27 mouse cellular contexts compared by ENCODE assay signal in genomic region chr13:49053333-49053732, GRCm38 (mm10).
DNase-seq lines count a peak whose midpoint lies in the region; ATAC-seq and TF ChIP-seq lines count a peak whose summit lies in the region.
"Had no signal": no experiment of that assay in that cellular context is flagged by ENCODE, and none has a peak within 500 bp of the region (broad histone marks: within the 10 kb centered on the region; RNA-seq: fewer than 3 reads in every experiment).

No protein-coding gene starts in this region.

- H3K4me2 ChIP-seq in heart, embryonic 16.5 days (ENCODE audit: low read depth, low read length) = no peak overlapping the region
- H3K4me2 ChIP-seq in kidney, embryonic 14.5 days (replicated peaks; ENCODE audit: low read depth, low read length) = no peak overlapping the region
- H3K4me2 ChIP-seq: heart, embryonic 15.5 days; limb, embryonic 15.5 days; lung, embryonic 14.5 days; midbrain, embryonic 15.5 days had no signal

- no peaks in the 10 kb centered on the region for H3K36me3 ChIP-seq in heart, embryonic 16.5 days (ENCODE audit: control insufficient read depth, insufficient read depth)
- no peaks in the 10 kb centered on the region for H3K36me3 ChIP-seq in MEL (ENCODE audit: control insufficient read depth in 1 of 2, insufficient read depth in 2 of 2, low read length in 2 of 2)
- H3K36me3 ChIP-seq in kidney, embryonic 14.5 days (ENCODE audit: control insufficient read depth, insufficient read depth, low read length) = no peaks in the 10 kb centered on the region
- H3K36me3 ChIP-seq: heart, embryonic 15.5 days; limb, embryonic 15.5 days had no signal

- no peak overlapping the region for H3K9ac ChIP-seq in heart, embryonic 16.5 days (ENCODE audit: low read length)
- H3K9ac ChIP-seq in MEL (ENCODE audit: control insufficient read depth, low read depth, low read length, poor library complexity, severe bottlenecking) = no peak overlapping the region
- no peak overlapping the region for H3K9ac ChIP-seq in kidney, embryonic 14.5 days (ENCODE audit: low read depth, low read length)
- H3K9ac ChIP-seq: forebrain, postnatal 0 days; heart, embryonic 15.5 days; limb, embryonic 15.5 days; liver, embryonic 14.5 days; lung, embryonic 14.5 days; midbrain, embryonic 15.5 days had no signal

- no peak overlapping the region for H3K4me3 ChIP-seq in heart, embryonic 16.5 days (ENCODE audit: low read length)
- no peak overlapping the region for H3K4me3 ChIP-seq in MEL (ENCODE audit: control insufficient read depth in 1 of 2, insufficient read depth in 1 of 2, low read depth in 2 of 2, low read length in 2 of 2)
- H3K4me3 ChIP-seq in kidney, embryonic 14.5 days (ENCODE audit: low read length) = no peak overlapping the region
- H3K4me3 ChIP-seq: embryonic facial prominence, embryonic 10.5 days; heart, embryonic 15.5 days; limb, embryonic 15.5 days; midbrain, embryonic 15.5 days had no signal

- no peaks in the 10 kb centered on the region for H3K79me2 ChIP-seq in MEL (ENCODE audit: control insufficient read depth, insufficient read depth, low read length, poor library complexity)

- DNase-seq in heart, adult 18-20 months = no peak
- DNase-seq in MEL (ENCODE audit: low read depth, low spot score) = peak; percentile 13
- peak; percentile 54 for DNase-seq in mesoderm, embryonic 11.5 days (ENCODE audit: low read depth, low spot score)
- peak; percentile 54 for DNase-seq in thymus, postnatal 14 days
- no peak for DNase-seq in layer of hippocampus, adult 9-10 months (ENCODE audit: low spot score)
- DNase-seq in spleen, adult 18-20 months = no peak
- DNase-seq: adrenal gland, adult 8-10 months; cerebellum, adult 9-10 months; gastrocnemius, postnatal 25 days; heart, postnatal 4 days; kidney, adult 11 months; left cerebral cortex, postnatal 4 days; lung, embryonic 14.5 days had no signal

- no peaks in the 10 kb centered on the region for H3K9me3 ChIP-seq in heart, embryonic 16.5 days (replicated peaks; ENCODE audit: control insufficient read depth, low read length)
- H3K9me3 ChIP-seq in MEL (replicated peaks; ENCODE audit: insufficient read depth, low read length) = no peaks in the 10 kb centered on the region
- H3K9me3 ChIP-seq in kidney, embryonic 14.5 days (ENCODE audit: control insufficient read depth, low read length) = no peaks in the 10 kb centered on the region
- H3K9me3 ChIP-seq: embryonic facial prominence, embryonic 10.5 days; heart, embryonic 15.5 days; limb, embryonic 15.5 days; midbrain, embryonic 15.5 days had no signal

- TF ChIP-seq EP300 in MEL (IDR thresholded peaks at IDR 0.05; ENCODE audit: low read depth in 1 of 2, low read length in 2 of 2) = no peak

- H3K27ac ChIP-seq in heart, embryonic 16.5 days (ENCODE audit: low read length) = peak overlapping the region; percentile 6; the same call in 1 of the 2 replicates
- H3K27ac ChIP-seq in MEL (ENCODE audit: control insufficient read depth, low read depth, low read length) = no peak overlapping the region
- H3K27ac ChIP-seq in kidney, embryonic 14.5 days (ENCODE audit: low read depth, low read length) = no peak overlapping the region
- H3K27ac ChIP-seq: embryonic facial prominence, embryonic 10.5 days; heart, embryonic 15.5 days; kidney, postnatal 0 days; limb, embryonic 15.5 days; liver, embryonic 14.5 days; midbrain, embryonic 15.5 days; stomach, postnatal 0 days had no signal

- 65% methylated on average over 2 of the region's 2 CpGs for WGBS in heart, embryonic 16.5 days
- 67% methylated on average over 2 of the region's 2 CpGs for WGBS in kidney, embryonic 14.5 days

- no peak for TF ChIP-seq CTCF in MEL (IDR thresholded peaks at IDR 0.05 in 2 of 3, conservative IDR thresholded peaks at IDR 0.05 in 1 of 3; ENCODE audit: control insufficient read depth in 1 of 3, insufficient read depth in 1 of 3, low read depth in 2 of 3, low read length in 3 of 3, poor library complexity in 1 of 3, severe bottlenecking in 1 of 3)

- no peak for ATAC-seq in heart, embryonic 16.5 days (replicated peaks; ENCODE audit: extremely low read depth, insufficient read depth, low FRiP score)
- no peak for ATAC-seq in kidney, embryonic 14.5 days (ENCODE audit: low FRiP score, low TSS enrichment)
- ATAC-seq: activated CD4-positive, CD25-positive, alpha-beta regulatory T cell, adult 4 months; CD4-positive, CD25-positive, alpha-beta regulatory T cell, adult 4 months; forebrain, postnatal 0 days; hindbrain, embryonic 16.5 days; midbrain, embryonic 15.5 days; Patski had no signal

- H3K4me1 ChIP-seq in heart, embryonic 16.5 days (ENCODE audit: control insufficient read depth, insufficient read depth, low read length) = no peaks in the 10 kb centered on the region
- H3K4me1 ChIP-seq in MEL (ENCODE audit: control insufficient read depth in 1 of 2, insufficient read depth in 2 of 2, low read length in 2 of 2) = no peaks in the 10 kb centered on the region
- H3K4me1 ChIP-seq in kidney, embryonic 14.5 days (ENCODE audit: control insufficient read depth, insufficient read depth, low read length) = no peaks in the 10 kb centered on the region
- H3K4me1 ChIP-seq: heart, embryonic 15.5 days; limb, embryonic 15.5 days; midbrain, embryonic 15.5 days had no signal

- no peaks in the 10 kb centered on the region for H3K27me3 ChIP-seq in heart, embryonic 16.5 days (ENCODE audit: control insufficient read depth, insufficient read depth, low read length)
- no peaks in the 10 kb centered on the region for H3K27me3 ChIP-seq in MEL (ENCODE audit: control insufficient read depth in 1 of 2, insufficient read depth in 2 of 2, low read length in 2 of 2)
- no peaks in the 10 kb centered on the region for H3K27me3 ChIP-seq in kidney, embryonic 14.5 days (ENCODE audit: control insufficient read depth, insufficient read depth, low read length)
- H3K27me3 ChIP-seq: limb, embryonic 15.5 days; midbrain, embryonic 15.5 days had no signal

- no peak for TF ChIP-seq POLR2A in MEL (IDR thresholded peaks at IDR 0.05; ENCODE audit: control insufficient read depth in 1 of 2, insufficient read depth in 1 of 2, low read depth in 1 of 2, low read length in 2 of 2, poor library complexity in 1 of 2)

- TF ChIP-seq RAD21 in MEL (IDR thresholded peaks at IDR 0.05; ENCODE audit: low read depth, low read length) = no peak

TF ChIP-seq in MEL, 35 proteins besides CTCF, POLR2A, EP300 and RAD21:
- TF ChIP-seq E2F4 (IDR thresholded peaks at IDR 0.05; ENCODE audit: borderline replicate concordance, low read depth, low read length) = no peak
- TF ChIP-seq GATA1 (IDR thresholded peaks at IDR 0.05; ENCODE audit: low read depth, low read length) = no peak
- no peak for TF ChIP-seq MXI1 (IDR thresholded peaks at IDR 0.05; ENCODE audit: low read depth, low read length)
- TF ChIP-seq UBTF (IDR thresholded peaks at IDR 0.05; ENCODE audit: borderline replicate concordance, insufficient read depth, low read depth, low read length) = no peak
- TF ChIP-seq TBP (IDR thresholded peaks at IDR 0.05; ENCODE audit: low read depth, low read length) = no peak
- no peak for TF ChIP-seq HCFC1 (IDR thresholded peaks at IDR 0.05; ENCODE audit: low read depth, low read length)
- no peak for TF ChIP-seq ZKSCAN1 (IDR thresholded peaks at IDR 0.05; ENCODE audit: low read depth, low read length)
- TF ChIP-seq MAZ (IDR thresholded peaks at IDR 0.05; ENCODE audit: low read depth, low read length) = no peak
- TF ChIP-seq NELFE (IDR thresholded peaks at IDR 0.05; ENCODE audit: low read depth, low read length) = no peak
- TF ChIP-seq CHD1 (IDR thresholded peaks at IDR 0.05; ENCODE audit: low read depth, low read length) = no peak
- no peak for TF ChIP-seq CHD2 (IDR thresholded peaks at IDR 0.05; ENCODE audit: low read length)
- no peak for TF ChIP-seq MYC (IDR thresholded peaks at IDR 0.05; ENCODE audit: low read depth, low read length)
- TF ChIP-seq JUND (IDR thresholded peaks at IDR 0.05; ENCODE audit: low read depth, low read length) = no peak

Comparison
In these comparisons a context has a peak if more than half of its experiments do, and no peak if none do; other contexts are left out.
1. DNase-seq: peak in MEL (single experiment), mesoderm, embryonic 11.5 days (single experiment) and thymus, postnatal 14 days (single experiment); none in heart, adult 18-20 months (0 of 2), layer of hippocampus, adult 9-10 months (single experiment) and spleen, adult 18-20 months (0 of 2).